Mouse (Mus musculus): ENCODE measurements around the gene Nsun2. TPM values are rescaled to one million over a fixed set of nuclear protein-coding genes. Genes with fewer than 3 reads are reported as not detected.
"Not testable (repeated sequence)": the region's sequence is repeated elsewhere in the genome, so short reads cannot be mapped to it uniquely, and the experiment has no call there.

Gene Nsun2
- polyA plus RNA-seq, 1 experiment, result 63.7 TPM

DNA sequence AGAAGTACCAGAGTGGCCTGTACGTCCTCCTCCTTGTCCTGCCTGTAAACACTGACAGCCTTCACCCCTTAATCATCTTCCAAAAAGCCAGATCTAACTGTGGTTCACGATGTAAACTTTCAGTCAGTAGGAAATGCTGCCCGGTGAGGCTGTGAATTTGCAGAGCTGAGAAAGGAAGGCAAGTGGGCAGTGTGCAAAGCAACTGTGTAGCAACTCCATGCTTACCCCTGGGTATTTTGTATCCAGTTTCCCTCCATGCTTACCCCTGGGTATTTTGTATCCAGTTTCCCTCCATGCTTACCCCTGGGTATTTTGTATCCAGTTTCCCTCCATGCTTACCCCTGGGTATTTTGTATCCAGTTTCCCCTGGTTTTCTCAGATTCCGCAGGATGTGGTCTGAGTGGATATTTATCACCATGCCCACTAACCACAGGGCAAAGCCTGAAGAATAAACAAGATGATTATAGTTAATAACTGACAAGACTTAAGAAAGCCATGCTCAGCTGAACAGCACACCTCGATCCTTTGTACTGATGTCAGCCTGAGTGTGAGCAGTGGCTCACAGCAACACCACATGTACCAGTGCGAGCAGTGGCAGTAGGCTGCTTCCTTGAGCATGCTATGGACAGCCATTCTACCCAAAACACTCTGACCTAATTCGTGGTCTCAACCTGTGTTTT lies 61.2 kb downstream of the Nsun2 start:
- H3K4me1 ChIP-seq (ENCODE audit: control insufficient read depth, insufficient read depth, low read length), result no peaks in the 10 kb centered on the region
- TF ChIP-seq POLR2A (IDR thresholded peaks at IDR 0.05; ENCODE audit: extremely low read depth, insufficient read depth, low read length), result no peak
- H3K27ac ChIP-seq (ENCODE audit: insufficient read depth, low read length), result no peak overlapping the region
- H3K4me3 ChIP-seq (ENCODE audit: insufficient read depth, low read length), result no peak overlapping the region

DNA sequence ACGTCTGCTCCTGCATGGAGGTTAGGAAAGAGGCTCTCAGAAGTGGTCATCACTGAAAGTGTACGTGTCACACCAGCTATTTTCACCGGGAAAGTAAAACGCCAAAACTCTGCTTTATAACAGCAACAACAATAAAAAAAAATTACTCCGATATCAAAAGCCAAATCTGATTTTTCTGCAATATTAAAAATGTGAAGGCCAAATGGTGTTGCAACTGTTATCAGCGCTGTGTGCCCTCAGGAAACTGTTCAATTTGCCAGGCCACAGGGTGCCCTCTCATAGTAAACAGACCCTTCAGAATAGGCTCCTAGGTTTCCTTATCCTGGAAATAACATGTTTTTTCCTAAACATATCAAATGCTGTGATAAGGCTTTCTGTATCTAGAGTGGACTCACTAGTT lies 62.4 kb downstream of the Nsun2 start:
- TF ChIP-seq POLR2A (IDR thresholded peaks at IDR 0.05; ENCODE audit: extremely low read depth, insufficient read depth, low read length), result no peak
- H3K27ac ChIP-seq (ENCODE audit: insufficient read depth, low read length), result no peak overlapping the region
- H3K4me3 ChIP-seq (ENCODE audit: insufficient read depth, low read length), result no peak overlapping the region
- H3K4me1 ChIP-seq (ENCODE audit: control insufficient read depth, insufficient read depth, low read length), result no peaks in the 10 kb centered on the region

- no peaks in the 10 kb centered on the region for H3K4me1 ChIP-seq (ENCODE audit: control insufficient read depth, insufficient read depth, low read length)
- H3K27ac ChIP-seq (ENCODE audit: insufficient read depth, low read length), result no peak overlapping the region
- no peak for TF ChIP-seq CTCF (IDR thresholded peaks at IDR 0.05; ENCODE audit: extremely low read depth, insufficient read depth, low read length)
- no peak for TF ChIP-seq POLR2A (IDR thresholded peaks at IDR 0.05; ENCODE audit: extremely low read depth, insufficient read depth, low read length)
- no peak overlapping the region for H3K4me3 ChIP-seq (ENCODE audit: insufficient read depth, low read length)
Observed at GRCm38 (mm10) chr13:69596515-69596914, 63.0 kb downstream of the Nsun2 start.

- no peak overlapping the region for H3K27ac ChIP-seq (ENCODE audit: insufficient read depth, low read length)
- H3K4me1 ChIP-seq (ENCODE audit: control insufficient read depth, insufficient read depth, low read length), result 0 out of 2 replicates have a peak, but pooled peaks cover 2% of the 10 kb centered on the region
- TF ChIP-seq CTCF (IDR thresholded peaks at IDR 0.05; ENCODE audit: extremely low read depth, insufficient read depth, low read length), result no peak
- no peak for TF ChIP-seq POLR2A (IDR thresholded peaks at IDR 0.05; ENCODE audit: extremely low read depth, insufficient read depth, low read length)
- no peak overlapping the region for H3K4me3 ChIP-seq (ENCODE audit: insufficient read depth, low read length)
Observed at GRCm38 (mm10) chr13:69598867-69599266, 65.3 kb downstream of the Nsun2 start.

DNA sequence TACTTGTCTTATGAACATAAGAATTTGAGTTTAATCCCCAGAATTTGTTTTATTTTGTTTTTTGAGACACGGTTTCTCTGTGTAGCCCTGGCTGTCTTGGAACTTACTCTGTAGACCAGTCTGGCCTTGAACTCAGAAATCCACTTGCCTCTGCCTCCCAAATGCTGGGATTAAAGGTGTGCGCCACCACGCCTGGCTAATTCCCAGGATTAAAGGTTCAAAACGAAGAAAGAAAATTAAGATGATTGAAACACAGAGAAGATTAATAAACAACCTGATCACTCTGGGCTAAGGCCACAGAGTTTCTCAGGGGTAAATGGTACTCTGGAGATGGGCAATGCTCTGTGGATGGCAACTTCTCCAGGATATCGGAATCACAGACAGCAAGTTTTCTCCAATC lies 67.3 kb downstream of the Nsun2 start:
- H3K4me1 ChIP-seq (ENCODE audit: control insufficient read depth, insufficient read depth, low read length); H3K27ac ChIP-seq (ENCODE audit: insufficient read depth, low read length); H3K4me3 ChIP-seq (ENCODE audit: insufficient read depth, low read length): not testable (repeated sequence)

GRCm38 (mm10) chr13:69601321-69601720 lies 67.8 kb downstream of the Nsun2 start:
- H3K4me3 ChIP-seq (ENCODE audit: insufficient read depth, low read length), result no peak overlapping the region
- H3K4me1 ChIP-seq (ENCODE audit: control insufficient read depth, insufficient read depth, low read length), result 0 out of 2 replicates have a peak, but pooled peaks cover 2% of the 10 kb centered on the region
- H3K27ac ChIP-seq (ENCODE audit: insufficient read depth, low read length), result no peak overlapping the region
- TF ChIP-seq CTCF (IDR thresholded peaks at IDR 0.05; ENCODE audit: extremely low read depth, insufficient read depth, low read length) (no peak), POLR2A (IDR thresholded peaks at IDR 0.05; ENCODE audit: extremely low read depth, insufficient read depth, low read length) (no peak)

DNA sequence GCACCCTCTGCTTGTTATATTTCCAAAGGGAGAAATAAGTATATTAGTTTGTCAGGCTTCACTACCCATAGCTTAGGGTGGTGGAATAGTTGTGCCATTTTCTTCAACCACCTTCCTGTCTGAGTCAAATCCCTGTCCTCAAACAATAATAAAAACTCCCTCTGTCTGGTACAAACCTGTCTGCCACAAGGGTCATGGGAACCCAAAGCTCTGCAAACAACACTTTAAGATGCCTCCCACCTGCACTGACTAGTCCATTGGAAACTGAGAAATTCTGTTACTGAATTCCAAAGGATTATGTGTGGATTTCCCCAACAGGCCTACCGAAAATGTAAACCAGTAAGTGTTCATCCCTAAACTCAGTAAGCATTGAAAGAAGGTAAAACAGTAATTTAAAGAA lies 71.1 kb downstream of the Nsun2 start:
- Histone ChIP-seq H3K4me1 (ENCODE audit: control insufficient read depth, insufficient read depth, low read length) (0 out of 2 replicates have a peak, but pooled peaks cover 2% of the 10 kb centered on the region), H3K4me3 (ENCODE audit: insufficient read depth, low read length) (no peak overlapping the region), H3K27ac (ENCODE audit: insufficient read depth, low read length) (no peak overlapping the region)
- TF ChIP-seq POLR2A (IDR thresholded peaks at IDR 0.05; ENCODE audit: extremely low read depth, insufficient read depth, low read length) (no peak), CTCF (IDR thresholded peaks at IDR 0.05; ENCODE audit: extremely low read depth, insufficient read depth, low read length) (no peak)

DNA sequence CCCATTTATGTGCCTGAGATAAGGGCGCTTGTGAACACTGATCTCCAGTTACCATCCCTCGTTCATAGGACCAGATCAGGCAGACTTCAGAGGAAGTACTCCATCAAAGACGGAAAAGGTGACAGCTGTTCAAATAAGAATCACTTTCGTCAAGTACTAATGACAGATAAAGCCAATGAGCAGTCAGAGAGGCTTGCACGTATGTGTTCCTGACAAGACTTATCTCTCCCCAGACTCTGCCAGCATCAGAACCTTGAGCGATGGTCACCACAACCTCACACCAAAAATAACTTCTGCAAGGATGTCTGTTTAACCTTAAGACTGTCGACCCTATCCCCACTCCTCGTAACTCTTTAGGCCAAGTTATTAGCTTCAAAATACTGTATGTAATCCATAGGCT lies 75.2 kb downstream of the Nsun2 start:
- H3K4me1 ChIP-seq (ENCODE audit: control insufficient read depth, insufficient read depth, low read length), result 0 out of 2 replicates have a peak, but pooled peaks cover 2% of the 10 kb centered on the region
- H3K27ac ChIP-seq (ENCODE audit: insufficient read depth, low read length), result no peak overlapping the region
- no peak for TF ChIP-seq POLR2A (IDR thresholded peaks at IDR 0.05; ENCODE audit: extremely low read depth, insufficient read depth, low read length)
- TF ChIP-seq CTCF (IDR thresholded peaks at IDR 0.05; ENCODE audit: extremely low read depth, insufficient read depth, low read length), result no peak

GRCm38 (mm10) chr13:69610751-69611397 lies 77.3 kb downstream of the Nsun2 start:
- TF ChIP-seq CTCF (IDR thresholded peaks at IDR 0.05; ENCODE audit: extremely low read depth, insufficient read depth, low read length) (no peak), POLR2A (IDR thresholded peaks at IDR 0.05; ENCODE audit: extremely low read depth, insufficient read depth, low read length) (no peak)
- Histone ChIP-seq H3K4me1 (ENCODE audit: control insufficient read depth, insufficient read depth, low read length) (0 out of 2 replicates have a peak, but pooled peaks cover 2% of the 10 kb centered on the region), H3K4me3 (ENCODE audit: insufficient read depth, low read length) (peak overlapping the region; percentile 59), H3K27ac (ENCODE audit: insufficient read depth, low read length) (no peak overlapping the region)

More for the DNA sequence above, 75.2 kb downstream of the Nsun2 start:
- no peak overlapping the region for H3K4me3 ChIP-seq (ENCODE audit: insufficient read depth, low read length)

Data from cortical plate, adult 2 months (tissue).